Mouse (Mus musculus) spleen, embryonic (tissue): ENCODE results near the gene Cox6b1.

Experiments used
- CTCF ChIA-PET: fragments of 350-600 bp; sonication (Branson Sonifier 250); formaldehyde crosslinking; loops from one replicate; lab custom pipeline; 2022; lab: Charles Lee

Cox6b1 gene

GRCm38 (mm10) chr7:30588676-30589434 is 37.1 kb downstream of the Cox6b1 start, which contains the start of gene Kmt2b:
TSS of gene Kmt2b (minus strand) at chr7:30588726.
- CTCF ChIA-PET: no interaction called here

- CTCF ChIA-PET: no interaction called here
These were observed 37.9 kb downstream of the Cox6b1 start for GRCm38 (mm10) chr7:30587842-30588667.

- CTCF ChIA-PET: no interaction called here
These were observed 39.4 kb downstream of the Cox6b1 start for GRCm38 (mm10) chr7:30586455-30587020.

- CTCF ChIA-PET: interaction anchor here (0.6 kb wide), 1 partner anchor 62 kb away, joined by 12 read pairs; no protein-coding TSS in a partner anchor
These were observed 40.8 kb downstream of the Cox6b1 start for GRCm38 (mm10) chr7:30585170-30585569.

GRCm38 (mm10) chr7:30584339-30584738 is 41.6 kb downstream of the Cox6b1 start:
- CTCF ChIA-PET: no interaction called here

- CTCF ChIA-PET: no interaction called here
These were observed 44.4 kb downstream of the Cox6b1 start for GRCm38 (mm10) chr7:30581547-30581946.

GRCm38 (mm10) chr7:30579950-30580349 is 46.0 kb downstream of the Cox6b1 start:
- CTCF ChIA-PET: no interaction called here

- CTCF ChIA-PET: no interaction called here
These were observed 53.0 kb downstream of the Cox6b1 start for GRCm38 (mm10) chr7:30572969-30573368.

GRCm38 (mm10) chr7:30572389-30572788 is 53.6 kb downstream of the Cox6b1 start:
- CTCF ChIA-PET: interaction anchor here (0.5 kb wide), 1 partner anchor 173 kb away, joined by 3 read pairs; no protein-coding TSS in a partner anchor

GRCm38 (mm10) chr7:30567555-30567954 is 58.4 kb downstream of the Cox6b1 start:
- CTCF ChIA-PET: interaction anchor here (0.5 to 0.6 kb wide), 2 partner anchors 101 to 435 kb away, joined by 3 to 4 read pairs; no protein-coding TSS in a partner anchor
